Mouse (Mus musculus): ENCODE results near the gene Itk. TPM values are rescaled to one million over a fixed set of nuclear protein-coding genes. Genes with fewer than 3 reads are reported as not detected.

Itk gene
- polyA plus RNA-seq, 1 experiment from 2014 or later: 0.17 TPM

Other genes starting within 250 kb of the Itk start
- gene Nipal4, start 223.0 kb downstream of the Itk start, polyA plus RNA-seq (2018): not detected in 3 replicates
- not detected in 3 replicates for gene Fndc9, start 154.0 kb downstream of the Itk start, polyA plus RNA-seq (2018)
- 37.5 to 67.1 TPM (median 52.7 TPM) in 3 replicates for gene Cyfip2, start 76.7 kb downstream of the Itk start, polyA plus RNA-seq (2018)
- gene Fam71b, start 7.0 kb upstream of the Itk start, polyA plus RNA-seq (2018): not detected in 3 replicates
- gene Med7, start 47.4 kb upstream of the Itk start, polyA plus RNA-seq (2018): 27.5 to 43.6 TPM (median 39.4 TPM) in 3 replicates
- gene Havcr2, start 65.4 kb upstream of the Itk start, polyA plus RNA-seq (2018): 18.7 to 40.5 TPM (median 38.9 TPM) in 3 replicates
- gene Gm12169, start 134.7 kb upstream of the Itk start, polyA plus RNA-seq (2018): not detected in 3 replicates
- not detected in 3 replicates for gene BC053393, start 182.0 kb upstream of the Itk start, polyA plus RNA-seq (2018)
- gene Dppa1, start 239.7 kb upstream of the Itk start, polyA plus RNA-seq (2018): not detected in 3 replicates